Mouse (Mus musculus): ENCODE measurements around the gene Gm20388. TPM values are rescaled to one million over a fixed set of nuclear protein-coding genes. Genes with fewer than 3 reads are reported as not detected.
A peak's percentile ranks its signal among the peaks of the same experiment; 100 is the strongest.

The Gm20388 gene
- polyA plus RNA-seq, 1 experiment from 2014 or later: 7.4 TPM

- ATAC-seq (replicated peaks; ENCODE audit: low FRiP score): no peak
- Histone ChIP-seq H3K9me3 (replicated peaks) (no peaks in the 10 kb centered on the region), H3K27me3 (0 out of 2 replicates have a peak, but pooled peaks cover 4% of the 10 kb centered on the region), H3K36me3 (no peaks in the 10 kb centered on the region), H3K27ac (peak overlapping the region; percentile 52; the same call in 1 of the 2 replicates), H3K4me1 (peaks cover 88% of the 10 kb centered on the region), H3K9ac (0 out of 2 replicates have a peak overlapping the region, but pooled peaks have one; percentile 15), H3K4me3 (replicated peaks) (peak overlapping the region; percentile 27; the same call in 1 of the 2 replicates), H3K4me2 (peak overlapping the region; percentile 53)
- WGBS: 7% methylated on average over 5 of the region's 6 CpGs
Measured at GRCm38 (mm10) chr8:120510035-120510416, 599.4 kb downstream of the Gm20388 start.

- H3K4me3 ChIP-seq (replicated peaks): no peak overlapping the region
- 0 out of 2 replicates have a peak overlapping the region, but pooled peaks have one; percentile 13 for H3K27ac ChIP-seq
- no peaks in the 10 kb centered on the region for H3K36me3 ChIP-seq
- 0 out of 2 replicates have a peak overlapping the region, but pooled peaks have one; percentile 1 for H3K9ac ChIP-seq
- H3K4me1 ChIP-seq: peaks cover 88% of the 10 kb centered on the region
- ATAC-seq (replicated peaks; ENCODE audit: low FRiP score): no peak
- H3K4me2 ChIP-seq: no peak overlapping the region
- no peaks in the 10 kb centered on the region for H3K9me3 ChIP-seq (replicated peaks)
- 0 out of 2 replicates have a peak, but pooled peaks cover 4% of the 10 kb centered on the region for H3K27me3 ChIP-seq
- 28% methylated on average over 5 of the region's 5 CpGs for WGBS
Measured at GRCm38 (mm10) chr8:120510863-120511457, 600.3 kb downstream of the Gm20388 start.

DNA sequence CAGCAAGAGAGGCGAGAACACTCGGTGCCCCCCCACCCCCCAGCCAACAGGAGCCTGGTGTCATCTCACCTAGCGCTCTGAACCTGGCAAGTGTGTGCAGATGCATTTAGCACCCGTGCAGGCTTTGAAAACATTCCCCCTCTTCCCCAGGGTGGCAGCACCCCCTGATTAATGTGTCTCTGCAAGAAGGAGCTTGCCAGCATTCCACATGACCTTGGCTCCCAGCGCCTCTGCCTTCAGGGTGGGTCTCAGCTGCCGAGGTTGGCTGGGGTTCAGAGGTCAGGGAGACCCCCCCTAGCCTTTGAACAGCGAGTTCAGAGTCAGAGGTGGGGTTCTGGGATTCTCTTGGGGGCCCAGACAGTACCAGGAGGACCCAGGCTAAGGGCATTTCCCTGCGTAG, 601.1 kb downstream of the Gm20388 start:
- 0 out of 2 replicates have a peak, but pooled peaks cover 4% of the 10 kb centered on the region for H3K27me3 ChIP-seq
- ATAC-seq (replicated peaks; ENCODE audit: low FRiP score): no peak
- no peak overlapping the region for H3K27ac ChIP-seq
- no peak overlapping the region for H3K4me2 ChIP-seq
- no peaks in the 10 kb centered on the region for H3K9me3 ChIP-seq (replicated peaks)
- H3K36me3 ChIP-seq: no peaks in the 10 kb centered on the region
- H3K4me1 ChIP-seq: peaks cover 88% of the 10 kb centered on the region
- 36% methylated on average over 8 of the region's 8 CpGs for WGBS
- no peak overlapping the region for H3K9ac ChIP-seq
- H3K4me3 ChIP-seq (replicated peaks): no peak overlapping the region

DNA sequence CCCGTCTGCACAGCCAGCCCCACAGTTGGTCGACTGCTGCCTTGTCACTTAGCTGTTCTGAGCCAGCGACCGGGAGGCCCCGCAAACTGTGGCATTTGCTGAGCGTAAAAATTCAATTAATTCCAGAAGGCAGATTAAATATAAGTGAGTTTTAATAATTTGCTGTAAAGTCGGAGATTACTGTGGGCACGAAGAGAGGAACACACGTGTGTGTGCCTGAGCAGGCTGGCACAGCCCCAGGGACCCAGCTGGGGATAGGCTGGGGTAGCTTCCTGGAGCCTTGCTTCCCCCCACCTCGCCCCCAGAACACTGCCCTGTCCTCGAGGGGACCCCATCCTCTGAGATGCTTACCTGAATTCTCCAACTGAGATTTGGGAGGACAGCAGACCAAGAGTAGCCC, 601.7 kb downstream of the Gm20388 start:
- Histone ChIP-seq H3K27me3 (0 out of 2 replicates have a peak, but pooled peaks cover 4% of the 10 kb centered on the region), H3K4me1 (peaks cover 93% of the 10 kb centered on the region), H3K36me3 (no peaks in the 10 kb centered on the region), H3K27ac (no peak overlapping the region), H3K4me3 (replicated peaks) (no peak overlapping the region), H3K9me3 (replicated peaks) (no peaks in the 10 kb centered on the region), H3K4me2 (no peak overlapping the region), H3K9ac (no peak overlapping the region)
- no peak for ATAC-seq (replicated peaks; ENCODE audit: low FRiP score)
- 58% methylated on average over 11 of the region's 11 CpGs for WGBS

- no peak overlapping the region for H3K27ac ChIP-seq
- 0 out of 2 replicates have a peak, but pooled peaks cover 4% of the 10 kb centered on the region for H3K27me3 ChIP-seq
- no peaks in the 10 kb centered on the region for H3K9me3 ChIP-seq (replicated peaks)
- no peaks in the 10 kb centered on the region for H3K36me3 ChIP-seq
- H3K4me1 ChIP-seq: peaks cover 96% of the 10 kb centered on the region
- 66% methylated on average over 6 of the region's 6 CpGs for WGBS
- H3K9ac ChIP-seq: no peak overlapping the region
- ATAC-seq (replicated peaks; ENCODE audit: low FRiP score): no peak
- H3K4me2 ChIP-seq: no peak overlapping the region
- no peak overlapping the region for H3K4me3 ChIP-seq (replicated peaks)
Measured at GRCm38 (mm10) chr8:120513145-120513544, 602.5 kb downstream of the Gm20388 start.

DNA sequence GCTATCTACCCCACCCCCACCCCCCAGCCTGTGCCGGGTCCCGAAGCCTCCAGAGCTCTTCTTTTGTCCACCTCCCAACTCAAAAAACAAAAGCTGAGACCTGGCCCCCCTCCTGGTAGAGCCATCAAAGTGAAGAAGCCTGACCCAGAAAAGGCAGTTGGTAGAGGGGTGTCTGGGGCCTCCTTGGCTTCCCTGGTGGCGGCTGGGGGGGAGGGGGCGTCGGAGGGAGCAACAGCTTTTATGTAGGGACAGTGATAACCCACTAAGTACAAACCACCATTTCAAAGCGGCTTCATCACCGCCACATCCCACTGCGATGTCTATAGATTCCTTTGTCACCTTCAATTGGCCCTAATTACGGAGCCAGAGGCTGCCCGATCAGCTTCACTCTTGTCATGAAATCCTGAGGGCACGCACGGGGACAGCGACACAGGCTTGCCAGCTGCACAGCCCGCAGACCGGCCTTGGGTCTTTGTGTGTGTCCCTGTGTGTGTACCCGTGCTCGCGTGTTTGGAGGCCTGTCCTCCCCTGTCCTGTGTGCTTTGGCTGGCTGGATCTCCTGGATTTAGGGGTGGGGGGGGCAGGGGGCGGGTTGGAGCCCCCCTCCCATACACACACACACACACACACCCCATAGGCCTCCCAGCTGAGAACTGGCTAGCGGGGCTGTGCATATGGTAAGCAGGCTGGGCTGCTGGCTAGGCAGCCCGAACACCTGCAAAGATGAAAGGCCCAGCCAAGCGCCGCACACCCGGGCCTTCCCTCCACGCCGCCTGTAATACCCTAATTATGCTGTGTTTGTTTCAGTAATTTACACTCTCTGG, 603.2 kb downstream of the Gm20388 start:
- H3K9me3 ChIP-seq (replicated peaks): no peaks in the 10 kb centered on the region
- no peak overlapping the region for H3K4me2 ChIP-seq
- H3K36me3 ChIP-seq: no peaks in the 10 kb centered on the region
- ATAC-seq (replicated peaks; ENCODE audit: low FRiP score): no peak
- H3K4me3 ChIP-seq (replicated peaks): no peak overlapping the region
- H3K27ac ChIP-seq: no peak overlapping the region
- H3K4me1 ChIP-seq: peaks cover 96% of the 10 kb centered on the region
- no peak overlapping the region for H3K9ac ChIP-seq
- WGBS: 43% methylated on average over 26 of the region's 26 CpGs
- H3K27me3 ChIP-seq: 0 out of 2 replicates have a peak, but pooled peaks cover 4% of the 10 kb centered on the region

GRCm38 (mm10) chr8:120515214-120515613, 604.6 kb downstream of the Gm20388 start:
- Histone ChIP-seq H3K4me3 (replicated peaks) (no peak overlapping the region), H3K9ac (no peak overlapping the region), H3K4me1 (peaks cover 97% of the 10 kb centered on the region), H3K27me3 (0 out of 2 replicates have a peak, but pooled peaks cover 4% of the 10 kb centered on the region), H3K36me3 (no peaks in the 10 kb centered on the region), H3K4me2 (no peak overlapping the region), H3K9me3 (replicated peaks) (no peaks in the 10 kb centered on the region), H3K27ac (no peak overlapping the region)
- 86% methylated on average over 2 of the region's 2 CpGs for WGBS
- ATAC-seq (replicated peaks; ENCODE audit: low FRiP score): no peak

GRCm38 (mm10) chr8:120515650-120516049, 605.0 kb downstream of the Gm20388 start:
- WGBS: 86% methylated on average over 6 of the region's 6 CpGs
- H3K4me3 ChIP-seq (replicated peaks): no peak overlapping the region
- H3K27me3 ChIP-seq: 0 out of 2 replicates have a peak, but pooled peaks cover 4% of the 10 kb centered on the region
- no peak for ATAC-seq (replicated peaks; ENCODE audit: low FRiP score)
- peaks cover 98% of the 10 kb centered on the region for H3K4me1 ChIP-seq
- no peak overlapping the region for H3K27ac ChIP-seq
- no peaks in the 10 kb centered on the region for H3K9me3 ChIP-seq (replicated peaks)
- H3K9ac ChIP-seq: no peak overlapping the region
- no peak overlapping the region for H3K4me2 ChIP-seq
- no peaks in the 10 kb centered on the region for H3K36me3 ChIP-seq

- Histone ChIP-seq H3K4me2 (peak overlapping the region; percentile 33), H3K4me1 (peaks cover 98% of the 10 kb centered on the region), H3K4me3 (replicated peaks) (no peak overlapping the region), H3K36me3 (no peaks in the 10 kb centered on the region), H3K9me3 (replicated peaks) (no peaks in the 10 kb centered on the region), H3K27me3 (0 out of 2 replicates have a peak, but pooled peaks cover 4% of the 10 kb centered on the region), H3K9ac (no peak overlapping the region), H3K27ac (peak overlapping the region; percentile 54; the same call in 1 of the 2 replicates)
- 10% methylated on average over 12 of the region's 12 CpGs for WGBS
- ATAC-seq (replicated peaks; ENCODE audit: low FRiP score): no peak
Measured at GRCm38 (mm10) chr8:120516182-120516755, 605.6 kb downstream of the Gm20388 start.

- H3K4me3 ChIP-seq (replicated peaks): no peak overlapping the region
- 24% methylated on average over 11 of the region's 11 CpGs for WGBS
- peak overlapping the region; percentile 71 for H3K27ac ChIP-seq
Measured at GRCm38 (mm10) chr8:120517666-120518410, 607.2 kb downstream of the Gm20388 start.

More at GRCm38 (mm10) chr8:120517666-120518410, 607.2 kb downstream of the Gm20388 start:
- H3K4me1 ChIP-seq: peaks cover 91% of the 10 kb centered on the region
- H3K36me3 ChIP-seq: no peaks in the 10 kb centered on the region
- H3K9me3 ChIP-seq (replicated peaks): no peaks in the 10 kb centered on the region
- ATAC-seq (replicated peaks; ENCODE audit: low FRiP score): no peak
- no peak overlapping the region for H3K4me2 ChIP-seq
- H3K27me3 ChIP-seq: 0 out of 2 replicates have a peak, but pooled peaks cover 9% of the 10 kb centered on the region
- H3K9ac ChIP-seq: no peak overlapping the region
